10 mouse cellular contexts compared by ENCODE assay signal in genomic region chr4:114913594-114913962, GRCm38 (mm10). TPM values are rescaled to one million over a fixed set of nuclear protein-coding genes. Genes with fewer than 3 reads are reported as not detected.
DNase-seq lines count a peak whose midpoint lies in the region; ATAC-seq and TF ChIP-seq lines count a peak whose summit lies in the region.
"Had no signal": no experiment of that assay in that cellular context is flagged by ENCODE, and none has a peak within 500 bp of the region (broad histone marks: within the 10 kb centered on the region; RNA-seq: fewer than 3 reads in every experiment).

No protein-coding gene starts in this region.

- no peak overlapping the region for H3K4me2 ChIP-seq in midbrain, embryonic 14.5 days (ENCODE audit: low read length)

- ATAC-seq in midbrain, embryonic 14.5 days (ENCODE audit: low FRiP score, low TSS enrichment), result no peak

- no peaks in the 10 kb centered on the region for H3K36me3 ChIP-seq in E14TG2a.4 (ENCODE audit: insufficient read depth, low read length)
- no peaks in the 10 kb centered on the region for H3K36me3 ChIP-seq in midbrain, embryonic 14.5 days (ENCODE audit: control insufficient read depth, insufficient read depth, low read length)

- WGBS in midbrain, embryonic 14.5 days, result under 1% methylated on average over 13 of the region's 13 CpGs

- DNase-seq in heart, adult 11 months, result peak; percentile 91
- no peak for DNase-seq in heart, postnatal 25 days (ENCODE audit: low spot score)
- DNase-seq in cerebellum, postnatal 14 days, result peak; percentile 68 to 82
- peak; percentile 16 for DNase-seq in gastrocnemius, postnatal 25 days
- peak; percentile 82 to 87 for DNase-seq in kidney, postnatal 4 days
- peak; percentile 81 for DNase-seq in midbrain, embryonic 14.5 days
- DNase-seq in thymus, postnatal 4 days, result peak; percentile 61

- H3K27me3 ChIP-seq in E14TG2a.4 (ENCODE audit: insufficient read depth, low read length), result peaks cover 88% of the 10 kb centered on the region
- peaks cover 90% of the 10 kb centered on the region for H3K27me3 ChIP-seq in midbrain, embryonic 14.5 days (ENCODE audit: control insufficient read depth, insufficient read depth, low read length)

- H3K4me1 ChIP-seq in E14TG2a.4 (replicated peaks; ENCODE audit: low read depth, low read length), result peaks cover 26% of the 10 kb centered on the region
- H3K4me1 ChIP-seq in midbrain, embryonic 14.5 days (ENCODE audit: control insufficient read depth, insufficient read depth, low read length), result no peaks in the 10 kb centered on the region

- H3K4me3 ChIP-seq in E14TG2a.4 (replicated peaks; ENCODE audit: low read length), result no peak overlapping the region
- H3K4me3 ChIP-seq in midbrain, embryonic 14.5 days (replicated peaks; ENCODE audit: low read depth, low read length), result no peak overlapping the region

- no peaks in the 10 kb centered on the region for H3K9me3 ChIP-seq in E14TG2a.4 (ENCODE audit: low read length)
- no peaks in the 10 kb centered on the region for H3K9me3 ChIP-seq in midbrain, embryonic 14.5 days (ENCODE audit: control insufficient read depth, low read length)

- H3K9ac ChIP-seq in midbrain, embryonic 14.5 days (replicated peaks; ENCODE audit: low read length), result no peak overlapping the region

- peak; percentile 42 for TF ChIP-seq CTCF in E14TG2a.4 (conservative IDR thresholded peaks at IDR 0.05; ENCODE audit: low read length)

- no peak overlapping the region for H3K27ac ChIP-seq in midbrain, embryonic 14.5 days (replicated peaks; ENCODE audit: low read depth, low read length)

- intact Hi-C loops in heart, postnatal 25 days (cut with DNase I), result no loop called here

RNA-seq across cellular contexts. Expression of gene Foxd2, which starts 4.9 kb away (rescaled TPM):
- total RNA-seq in heart, postnatal 25 days (2021), result under 1 TPM; 0.17 to 0.44 TPM
- total RNA-seq in gastrocnemius, postnatal 25 days (2021), result under 1 TPM; 0.19 to 0.33 TPM
- polyA plus RNA-seq in midbrain, embryonic 14.5 days (2014; fragmentation: Nextera tagmentation; extraction: Ambion mirVana), result 0.11 and 0.54 TPM in 2 replicates
- polyA plus RNA-seq: heart, embryonic 14.5 days had no signal

RNA-seq across cellular contexts. Expression of gene Foxe3, which starts 12.2 kb away (rescaled TPM):
- not detected for total RNA-seq in heart, postnatal 25 days (2021)
- not detected for total RNA-seq in gastrocnemius, postnatal 25 days (2021)
- polyA plus RNA-seq in midbrain, embryonic 14.5 days (2014; fragmentation: Nextera tagmentation; extraction: Ambion mirVana), result not detected in 2 replicates
- total RNA-seq: neutrophil, adult 5-6 weeks had no signal
- polyA plus RNA-seq: heart, embryonic 14.5 days had no signal
